Mouse (Mus musculus): ENCODE measurements around the gene Tfeb. TPM values are rescaled to one million over a fixed set of nuclear protein-coding genes. Genes with fewer than 3 reads are reported as not detected.

Tfeb gene
- polyA plus RNA-seq, 1 experiment from 2014 or later: 3.0 TPM

DNA sequence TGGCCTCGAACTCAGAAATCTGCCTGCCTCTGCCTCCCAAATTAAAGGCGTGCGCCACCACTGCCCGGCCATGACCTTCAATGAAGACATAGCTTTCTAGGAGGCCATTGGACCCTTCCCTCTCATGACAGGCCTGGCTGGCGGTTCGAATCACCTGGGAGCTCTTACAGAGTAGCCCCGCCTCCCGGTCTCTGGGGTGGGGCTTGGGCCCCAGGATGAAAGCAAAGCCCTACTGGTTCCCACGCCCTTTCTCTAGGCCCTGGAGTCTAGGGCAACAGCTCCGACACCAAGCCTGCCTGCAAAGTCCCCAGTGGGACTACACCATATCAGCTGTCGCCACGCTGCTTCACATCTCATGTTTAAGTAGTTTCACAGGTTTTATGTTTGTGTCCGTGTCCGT, 7.3 kb downstream of the Tfeb start:
- H3K36me3 ChIP-seq (ENCODE audit: control insufficient read depth, insufficient read depth, low read length): no peaks in the 10 kb centered on the region
- peaks cover 3% of the 10 kb centered on the region; the same call in 1 of the 2 replicates for H3K27me3 ChIP-seq (ENCODE audit: control insufficient read depth, insufficient read depth, low read depth, low read length)
- H3K9ac ChIP-seq (ENCODE audit: low read depth, low read length): no peak overlapping the region
- H3K27ac ChIP-seq (ENCODE audit: low read length): no peak overlapping the region
- H3K4me3 ChIP-seq (ENCODE audit: low read depth, low read length): no peak overlapping the region
- H3K9me3 ChIP-seq (replicated peaks; ENCODE audit: control insufficient read depth, low read length, poor library complexity, severe bottlenecking): no peaks in the 10 kb centered on the region
- no peak overlapping the region for H3K4me2 ChIP-seq (ENCODE audit: low read length)
- ATAC-seq: no peak
- WGBS: 94% methylated on average over 14 of the region's 14 CpGs
- H3K4me1 ChIP-seq (ENCODE audit: control insufficient read depth, insufficient read depth, low read length): no peaks in the 10 kb centered on the region

DNA sequence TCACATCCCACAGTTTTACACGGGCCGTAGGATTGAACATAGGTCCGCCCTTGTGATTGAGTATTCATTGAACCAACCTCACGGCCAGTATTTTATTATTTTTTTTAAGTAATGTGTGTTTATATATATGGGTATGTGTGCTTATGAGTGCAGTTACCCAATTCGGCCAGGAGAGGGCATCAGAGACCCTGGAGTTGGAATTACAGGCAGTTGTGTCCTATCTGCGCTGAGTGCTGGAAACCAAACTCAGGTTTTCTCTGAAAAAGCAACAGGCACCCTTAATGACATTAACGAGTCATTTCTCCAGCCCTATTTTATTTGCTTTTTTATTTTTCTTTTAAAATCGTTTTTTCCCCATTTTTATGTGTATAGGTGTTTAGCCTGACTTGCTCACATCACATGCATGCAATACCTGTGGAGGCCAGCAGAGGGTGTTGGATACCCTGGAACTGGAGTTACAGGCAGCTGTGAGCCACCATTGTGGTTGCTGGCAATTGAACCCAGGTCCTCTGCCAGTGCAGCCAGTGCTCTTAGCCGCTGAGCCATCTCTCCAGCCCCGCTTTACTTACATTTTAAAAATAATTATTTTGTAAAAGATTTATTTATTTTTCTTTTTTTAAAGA, 8.0 kb downstream of the Tfeb start:
- Histone ChIP-seq H3K9ac (ENCODE audit: low read depth, low read length) (no peak overlapping the region), H3K27ac (ENCODE audit: low read length) (no peak overlapping the region), H3K36me3 (ENCODE audit: control insufficient read depth, insufficient read depth, low read length) (no peaks in the 10 kb centered on the region), H3K4me3 (ENCODE audit: low read depth, low read length) (no peak overlapping the region), H3K9me3 (replicated peaks; ENCODE audit: control insufficient read depth, low read length, poor library complexity, severe bottlenecking) (no peaks in the 10 kb centered on the region), H3K4me2 (ENCODE audit: low read length) (no peak overlapping the region), H3K4me1 (ENCODE audit: control insufficient read depth, insufficient read depth, low read length) (no peaks in the 10 kb centered on the region), H3K27me3 (ENCODE audit: control insufficient read depth, insufficient read depth, low read depth, low read length) (no peaks in the 10 kb centered on the region)
- WGBS: 89% methylated on average over 10 of the region's 10 CpGs
- ATAC-seq: no peak

DNA sequence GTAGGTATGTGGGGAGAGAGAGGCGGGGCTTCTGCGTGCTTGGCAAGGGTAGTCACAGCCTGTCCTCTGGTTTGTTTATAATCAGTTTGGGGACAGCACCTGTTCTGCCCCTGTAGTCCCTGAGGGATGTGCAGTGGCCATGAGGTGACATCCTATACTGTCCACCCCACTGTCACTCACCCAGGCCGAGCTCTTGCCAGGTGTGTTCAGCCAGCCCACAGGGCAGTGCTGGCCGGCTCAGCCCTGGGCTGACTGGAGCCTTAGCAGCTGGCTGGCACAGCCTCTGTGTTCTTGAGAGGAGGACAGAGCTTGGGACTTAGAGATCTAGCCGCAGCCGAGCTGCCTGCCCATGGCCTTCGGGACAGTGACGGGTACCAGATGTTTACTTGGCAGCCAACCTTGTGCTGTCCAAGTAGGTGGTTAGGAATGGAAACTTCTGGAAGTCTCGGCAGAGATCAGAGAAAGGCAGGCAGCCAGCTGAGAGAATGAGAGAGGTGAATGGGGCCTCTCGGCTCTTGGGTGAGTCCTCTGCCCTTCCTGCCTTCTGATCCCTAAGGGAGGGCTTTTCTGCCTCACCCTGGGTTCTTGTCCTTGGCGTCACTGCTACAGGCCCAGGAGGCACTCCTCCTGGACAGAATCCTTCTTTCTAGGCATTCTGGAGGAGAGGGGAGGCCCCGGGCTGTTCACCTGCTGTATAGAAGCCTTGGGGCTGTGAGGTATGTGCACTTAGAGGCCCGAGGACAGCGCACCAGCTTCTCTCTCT, 12.1 kb downstream of the Tfeb start:
- Histone ChIP-seq H3K9ac (ENCODE audit: low read depth, low read length) (no peak overlapping the region), H3K4me3 (ENCODE audit: low read depth, low read length) (no peak overlapping the region), H3K4me2 (ENCODE audit: low read length) (no peak overlapping the region), H3K9me3 (replicated peaks; ENCODE audit: control insufficient read depth, low read length, poor library complexity, severe bottlenecking) (no peaks in the 10 kb centered on the region), H3K36me3 (ENCODE audit: control insufficient read depth, insufficient read depth, low read length) (no peaks in the 10 kb centered on the region), H3K27ac (ENCODE audit: low read length) (no peak overlapping the region), H3K27me3 (ENCODE audit: control insufficient read depth, insufficient read depth, low read depth, low read length) (no peaks in the 10 kb centered on the region), H3K4me1 (ENCODE audit: control insufficient read depth, insufficient read depth, low read length) (no peaks in the 10 kb centered on the region)
- no peak for ATAC-seq
- 71% methylated on average over 14 of the region's 14 CpGs for WGBS

DNA sequence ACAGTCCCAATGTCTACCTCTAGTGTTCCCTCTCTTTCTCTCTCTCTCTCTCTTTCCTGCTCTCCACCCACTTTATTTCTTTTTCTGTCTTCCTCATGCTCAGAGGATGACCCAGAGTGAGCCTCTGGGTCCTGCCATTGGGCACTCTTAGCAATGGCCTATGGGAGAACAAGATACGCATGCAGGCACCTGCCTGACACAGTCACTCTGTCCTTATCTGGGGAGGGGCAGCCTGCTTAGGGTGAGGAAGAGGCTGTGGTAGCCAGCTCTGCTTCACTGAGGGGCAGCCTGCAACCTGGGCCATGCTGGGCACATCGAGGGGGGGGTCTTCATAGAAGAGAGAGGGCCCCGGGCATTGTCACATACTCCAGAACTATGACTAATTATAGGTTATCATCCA, 12.8 kb downstream of the Tfeb start:
- Histone ChIP-seq H3K4me1 (ENCODE audit: control insufficient read depth, insufficient read depth, low read length) (no peaks in the 10 kb centered on the region), H3K27ac (ENCODE audit: low read length) (no peak overlapping the region), H3K9me3 (replicated peaks; ENCODE audit: control insufficient read depth, low read length, poor library complexity, severe bottlenecking) (no peaks in the 10 kb centered on the region), H3K4me3 (ENCODE audit: low read depth, low read length) (no peak overlapping the region), H3K27me3 (ENCODE audit: control insufficient read depth, insufficient read depth, low read depth, low read length) (no peaks in the 10 kb centered on the region), H3K9ac (ENCODE audit: low read depth, low read length) (no peak overlapping the region), H3K36me3 (ENCODE audit: control insufficient read depth, insufficient read depth, low read length) (no peaks in the 10 kb centered on the region), H3K4me2 (ENCODE audit: low read length) (no peak overlapping the region)
- ATAC-seq: no peak
- 78% methylated on average over 3 of the region's 3 CpGs for WGBS

DNA sequence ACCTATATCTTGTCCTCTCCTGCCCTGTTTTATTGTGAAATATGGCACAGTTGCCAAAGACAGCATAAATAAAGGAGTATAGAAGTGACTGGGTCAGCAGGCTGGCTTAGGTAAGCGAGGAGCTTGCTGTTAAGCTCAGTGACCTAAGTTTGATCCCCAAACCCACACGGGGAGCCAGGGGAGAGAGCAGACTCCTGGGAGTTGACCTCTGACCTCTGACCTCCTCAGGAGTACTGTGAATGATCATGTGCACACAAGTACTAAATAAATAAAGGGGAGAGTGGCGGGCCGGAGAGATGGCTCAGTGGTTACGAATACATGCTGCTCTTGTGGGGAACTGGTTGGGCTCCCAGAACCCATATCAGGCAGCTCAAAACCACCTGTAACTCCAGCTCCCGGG, 13.3 kb downstream of the Tfeb start:
- Histone ChIP-seq H3K4me2 (ENCODE audit: low read length) (no peak overlapping the region), H3K9me3 (replicated peaks; ENCODE audit: control insufficient read depth, low read length, poor library complexity, severe bottlenecking) (no peaks in the 10 kb centered on the region), H3K27ac (ENCODE audit: low read length) (no peak overlapping the region), H3K36me3 (ENCODE audit: control insufficient read depth, insufficient read depth, low read length) (no peaks in the 10 kb centered on the region), H3K9ac (ENCODE audit: low read depth, low read length) (no peak overlapping the region), H3K4me3 (ENCODE audit: low read depth, low read length) (no peak overlapping the region), H3K4me1 (ENCODE audit: control insufficient read depth, insufficient read depth, low read length) (no peaks in the 10 kb centered on the region), H3K27me3 (ENCODE audit: control insufficient read depth, insufficient read depth, low read depth, low read length) (no peaks in the 10 kb centered on the region)
- 59% methylated on average over 6 of the region's 6 CpGs for WGBS
- ATAC-seq: no peak

DNA sequence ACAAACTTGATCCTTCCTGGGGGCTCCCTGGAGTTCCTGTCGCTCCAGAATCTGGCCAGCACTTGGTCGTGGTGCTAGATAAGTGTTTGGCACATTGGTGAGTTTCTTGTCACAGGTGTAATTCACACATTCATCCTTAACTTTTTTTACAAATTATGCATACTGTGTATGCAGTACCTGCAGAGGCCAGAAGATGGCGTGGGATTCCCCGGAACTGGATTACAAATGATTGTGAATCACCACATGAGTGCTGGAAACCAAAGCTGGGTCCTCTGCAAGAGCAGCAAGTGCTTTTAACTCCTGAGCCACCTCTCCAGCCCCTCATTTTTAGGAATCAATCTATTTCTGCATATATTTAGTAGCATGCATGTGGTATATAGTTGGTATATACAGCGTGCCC, 15.0 kb downstream of the Tfeb start:
- Histone ChIP-seq H3K9ac (ENCODE audit: low read depth, low read length) (no peak overlapping the region), H3K4me3 (ENCODE audit: low read depth, low read length) (no peak overlapping the region), H3K27me3 (ENCODE audit: control insufficient read depth, insufficient read depth, low read depth, low read length) (no peaks in the 10 kb centered on the region), H3K4me2 (ENCODE audit: low read length) (no peak overlapping the region), H3K9me3 (replicated peaks; ENCODE audit: control insufficient read depth, low read length, poor library complexity, severe bottlenecking) (no peaks in the 10 kb centered on the region), H3K27ac (ENCODE audit: low read length) (no peak overlapping the region), H3K4me1 (ENCODE audit: control insufficient read depth, insufficient read depth, low read length) (no peaks in the 10 kb centered on the region), H3K36me3 (ENCODE audit: control insufficient read depth, insufficient read depth, low read length) (no peaks in the 10 kb centered on the region)
- no peak for ATAC-seq
- WGBS: 76% methylated on average over 5 of the region's 5 CpGs

DNA sequence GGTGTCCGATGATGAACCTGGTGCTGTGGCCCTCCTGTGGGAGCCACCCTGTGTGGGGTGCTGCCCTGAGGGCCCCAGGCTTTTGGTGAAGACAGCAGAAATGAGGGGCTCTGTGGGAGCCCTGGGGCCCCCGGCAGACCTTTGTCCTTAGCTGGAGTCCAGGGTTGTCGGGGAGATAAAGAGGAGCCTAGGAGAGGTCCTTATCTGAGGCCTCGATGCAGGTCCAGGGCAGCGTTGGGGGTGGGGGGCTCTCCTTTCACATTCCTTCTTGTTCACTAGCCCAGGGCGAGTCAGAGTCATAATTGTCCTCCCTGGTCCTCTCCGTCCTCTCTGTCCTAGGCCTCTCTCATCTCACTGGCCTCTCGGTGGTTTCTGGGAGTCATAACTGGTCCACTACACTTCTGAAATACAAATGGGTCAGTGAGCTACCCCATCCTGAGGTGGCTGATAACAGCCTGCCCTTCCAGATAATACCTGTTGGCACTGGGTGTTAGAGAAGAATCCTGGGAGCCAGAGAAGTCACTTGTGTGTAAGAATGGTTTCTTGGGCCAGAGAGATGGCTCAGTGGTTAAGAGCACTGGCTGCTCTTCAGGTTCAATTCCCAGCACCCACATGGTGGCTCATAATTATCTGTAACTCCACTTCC, 16.4 kb downstream of the Tfeb start:
- ATAC-seq: no peak

DNA sequence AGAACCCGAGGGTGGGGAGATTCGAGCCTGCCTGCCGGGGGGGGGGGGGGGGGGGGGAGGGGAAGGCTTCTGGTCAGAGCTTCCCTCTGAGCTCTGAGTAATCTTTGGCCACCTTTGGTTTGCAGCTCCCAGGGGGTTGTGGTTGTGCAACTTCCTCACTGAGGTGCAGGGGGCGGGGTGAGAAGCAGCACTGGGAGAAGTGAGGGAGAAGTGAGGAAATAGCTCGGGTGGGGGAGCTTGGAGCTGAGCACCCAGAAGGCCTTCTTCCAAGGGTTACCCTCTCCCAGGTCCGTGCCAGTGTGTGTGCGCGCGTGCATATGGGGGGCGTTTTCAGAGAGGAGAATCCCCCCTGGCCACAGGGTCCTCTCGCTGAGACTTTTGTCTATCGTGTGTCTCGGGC, 17.4 kb downstream of the Tfeb start:
- H3K4me1 ChIP-seq (ENCODE audit: control insufficient read depth, insufficient read depth, low read length): no peaks in the 10 kb centered on the region
- no peak overlapping the region for H3K4me2 ChIP-seq (ENCODE audit: low read length)
- no peak overlapping the region for H3K27ac ChIP-seq (ENCODE audit: low read length)
- H3K36me3 ChIP-seq (ENCODE audit: control insufficient read depth, insufficient read depth, low read length): no peaks in the 10 kb centered on the region
- ATAC-seq: no peak
- H3K4me3 ChIP-seq (ENCODE audit: low read depth, low read length): no peak overlapping the region
- WGBS: 81% methylated on average over 12 of the region's 13 CpGs
- no peaks in the 10 kb centered on the region for H3K27me3 ChIP-seq (ENCODE audit: control insufficient read depth, insufficient read depth, low read depth, low read length)
- H3K9me3 ChIP-seq (replicated peaks; ENCODE audit: control insufficient read depth, low read length, poor library complexity, severe bottlenecking): no peaks in the 10 kb centered on the region
- H3K9ac ChIP-seq (ENCODE audit: low read depth, low read length): no peak overlapping the region

More for the DNA sequence above, 16.4 kb downstream of the Tfeb start:
- Histone ChIP-seq H3K9me3 (replicated peaks; ENCODE audit: control insufficient read depth, low read length, poor library complexity, severe bottlenecking) (no peaks in the 10 kb centered on the region), H3K27ac (ENCODE audit: low read length) (no peak overlapping the region), H3K36me3 (ENCODE audit: control insufficient read depth, insufficient read depth, low read length) (no peaks in the 10 kb centered on the region), H3K4me2 (ENCODE audit: low read length) (no peak overlapping the region), H3K27me3 (ENCODE audit: control insufficient read depth, insufficient read depth, low read depth, low read length) (no peaks in the 10 kb centered on the region), H3K4me3 (ENCODE audit: low read depth, low read length) (no peak overlapping the region), H3K4me1 (ENCODE audit: control insufficient read depth, insufficient read depth, low read length) (no peaks in the 10 kb centered on the region), H3K9ac (ENCODE audit: low read depth, low read length) (no peak overlapping the region)
- 85% methylated on average over 8 of the region's 8 CpGs for WGBS

DNA sequence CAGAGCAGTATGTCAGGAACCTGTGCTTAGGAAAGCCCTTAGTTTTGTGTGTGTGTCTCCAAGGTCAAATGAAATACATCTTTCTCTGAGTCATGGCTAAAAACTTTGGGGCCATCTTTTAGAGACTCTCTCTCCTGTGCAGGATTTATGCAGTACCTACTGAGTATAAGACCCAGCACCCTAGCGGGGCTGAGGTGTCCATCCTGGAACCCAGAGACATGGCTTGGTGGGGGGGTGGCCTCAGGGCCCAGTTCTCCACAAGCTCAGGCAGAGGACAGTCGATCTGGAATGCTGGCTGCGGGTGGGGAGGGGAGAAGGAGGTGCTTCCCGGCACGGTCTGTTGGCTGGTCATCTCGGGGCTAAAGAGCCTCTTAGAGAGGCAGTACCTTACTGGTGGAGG, 19.5 kb downstream of the Tfeb start:
- H3K4me1 ChIP-seq (ENCODE audit: control insufficient read depth, insufficient read depth, low read length): no peaks in the 10 kb centered on the region
- WGBS: 34% methylated on average over 6 of the region's 6 CpGs
- H3K27ac ChIP-seq (ENCODE audit: low read length): no peak overlapping the region
- H3K9ac ChIP-seq (ENCODE audit: low read depth, low read length): 0 out of 2 replicates have a peak overlapping the region, but pooled peaks have one; percentile 4
- no peaks in the 10 kb centered on the region for H3K27me3 ChIP-seq (ENCODE audit: control insufficient read depth, insufficient read depth, low read depth, low read length)
- no peaks in the 10 kb centered on the region for H3K36me3 ChIP-seq (ENCODE audit: control insufficient read depth, insufficient read depth, low read length)
- H3K4me2 ChIP-seq (ENCODE audit: low read length): no peak overlapping the region
- no peak for ATAC-seq
- H3K9me3 ChIP-seq (replicated peaks; ENCODE audit: control insufficient read depth, low read length, poor library complexity, severe bottlenecking): no peaks in the 10 kb centered on the region
- H3K4me3 ChIP-seq (ENCODE audit: low read depth, low read length): no peak overlapping the region
